In the genomic region with DNA sequence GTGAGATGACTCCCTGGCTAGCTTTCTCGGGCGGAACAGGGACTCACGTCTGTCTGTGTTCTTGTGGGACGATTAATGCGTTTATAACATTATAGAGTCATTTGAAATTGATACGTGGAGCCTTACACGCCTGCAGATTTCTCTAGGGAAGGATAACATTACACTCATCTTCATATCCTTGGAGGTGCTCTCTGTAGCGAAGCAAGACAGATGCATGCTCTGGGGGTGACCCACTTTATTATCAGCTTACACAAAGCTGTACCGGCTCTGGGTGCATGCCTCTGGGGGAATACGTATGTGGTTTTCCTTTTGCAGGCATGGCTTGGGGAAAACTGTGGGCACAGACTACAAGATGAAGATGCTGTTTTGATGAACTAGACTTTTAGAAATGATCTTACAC, we compare ENCODE assay signal across 19 mouse cellular contexts.
"Had no signal": no experiment of that assay in that cellular context is flagged by ENCODE, and none has a peak within 500 bp of the region (broad histone marks: within the 10 kb centered on the region; RNA-seq: fewer than 3 reads in every experiment).

No protein-coding gene starts in this region.

- H3K4me3 ChIP-seq: liver, embryonic 13.5 days; liver, embryonic 15.5 days; lung, embryonic 15.5 days; megakaryocyte, embryonic 14.5 days; midbrain, embryonic 13.5 days; midbrain, embryonic 15.5 days; stomach, embryonic 15.5 days had no signal

- H3K36me3 ChIP-seq: liver, embryonic 13.5 days; liver, embryonic 15.5 days; lung, embryonic 15.5 days; midbrain, embryonic 13.5 days; midbrain, embryonic 15.5 days; stomach, embryonic 15.5 days had no signal

- H3K27ac ChIP-seq: liver, embryonic 13.5 days; liver, embryonic 15.5 days; lung, embryonic 15.5 days; macrophage; midbrain, embryonic 13.5 days; midbrain, embryonic 15.5 days; stomach, embryonic 15.5 days; stomach, postnatal 0 days had no signal

- ATAC-seq: liver, postnatal 0 days; lung, postnatal 0 days; midbrain, embryonic 13.5 days; midbrain, embryonic 15.5 days had no signal

- H3K9me3 ChIP-seq: liver, embryonic 13.5 days; liver, embryonic 15.5 days; lung, embryonic 15.5 days; midbrain, embryonic 13.5 days; midbrain, embryonic 15.5 days; stomach, embryonic 15.5 days had no signal

- H3K9ac ChIP-seq: liver, embryonic 13.5 days; liver, embryonic 15.5 days; liver, postnatal 0 days; lung, embryonic 15.5 days; midbrain, embryonic 13.5 days; midbrain, embryonic 15.5 days; stomach, embryonic 15.5 days had no signal

- H3K27me3 ChIP-seq: liver, embryonic 13.5 days; liver, embryonic 15.5 days; lung, embryonic 15.5 days; midbrain, embryonic 13.5 days; midbrain, embryonic 15.5 days; stomach, embryonic 15.5 days had no signal

- DNase-seq: liver, embryonic 13.5 days; liver, postnatal 0 days; lung, adult 2 months; lung, postnatal 14 days; lung, postnatal 36 days; right cerebral cortex, postnatal 14 days; thymus, adult 2 months; thymus, postnatal 25 days; thymus, postnatal 4 days had no signal

- H3K4me1 ChIP-seq: liver, embryonic 13.5 days; liver, embryonic 15.5 days; lung, embryonic 15.5 days; midbrain, embryonic 13.5 days; midbrain, embryonic 15.5 days; stomach, embryonic 15.5 days had no signal

- H3K4me2 ChIP-seq: liver, embryonic 13.5 days; liver, embryonic 15.5 days; lung, embryonic 15.5 days; midbrain, embryonic 11.5 days; midbrain, embryonic 13.5 days; midbrain, embryonic 15.5 days; stomach, embryonic 15.5 days had no signal
